Mouse (Mus musculus) cerebellum, adult 11 months (tissue): ENCODE measurements around the gene Tm4sf19.
"Not testable (repeated sequence)": the region's sequence is repeated elsewhere in the genome, so short reads cannot be mapped to it uniquely, and the experiment has no call there.

Experiments used
- DNase-seq: peaks from one replicate; pipeline ENCODE4 v3.0.0; 2022

The Tm4sf19 gene

DNA sequence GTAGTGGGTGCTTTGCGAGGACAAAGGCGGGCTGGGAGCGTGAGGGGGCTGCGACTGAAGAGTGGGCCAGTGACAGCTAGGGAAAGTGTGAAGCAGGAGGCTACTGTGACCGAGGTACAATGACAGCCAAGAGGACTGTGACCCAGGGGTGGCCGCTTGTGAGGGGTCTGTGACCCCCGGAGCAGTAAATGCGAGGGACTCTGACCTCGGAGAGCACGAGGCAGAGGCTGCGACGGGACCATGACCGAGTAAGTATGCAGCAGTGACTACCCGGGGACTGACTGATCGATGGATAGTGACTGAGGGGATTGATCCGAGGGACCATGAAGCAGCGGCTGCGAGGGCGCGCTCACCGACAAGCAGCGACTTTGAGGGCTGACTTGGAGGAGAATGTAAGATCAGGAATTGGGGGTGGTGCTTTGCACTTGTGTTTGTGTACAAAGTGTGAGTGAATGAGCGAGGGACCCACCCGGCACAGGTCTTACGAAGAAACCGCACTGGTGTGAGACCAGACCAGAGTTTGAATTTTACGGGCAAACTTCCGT is 30.8 kb downstream of the Tm4sf19 start:
- DNase-seq = no peak

DNA sequence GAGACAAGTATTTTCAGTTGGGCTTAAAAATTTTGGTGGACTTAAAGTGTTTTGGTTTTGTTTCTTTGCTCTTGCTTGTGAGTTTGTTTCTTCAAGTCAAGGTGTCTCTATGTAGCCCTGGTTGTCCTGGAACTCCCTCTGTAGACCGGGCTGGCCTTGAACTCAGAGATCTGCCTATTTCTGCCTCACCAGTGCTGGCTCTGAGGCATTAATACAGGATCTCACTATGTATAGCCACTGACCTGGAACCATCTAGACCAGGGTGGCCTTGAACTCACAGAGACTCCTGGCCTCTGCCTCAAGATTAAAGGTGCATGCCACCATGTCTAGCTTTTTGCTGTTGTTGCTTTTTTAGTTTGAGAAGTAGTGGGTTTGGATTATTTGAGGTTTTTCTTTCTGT is 31.6 kb downstream of the Tm4sf19 start:
- no peak for DNase-seq

DNA sequence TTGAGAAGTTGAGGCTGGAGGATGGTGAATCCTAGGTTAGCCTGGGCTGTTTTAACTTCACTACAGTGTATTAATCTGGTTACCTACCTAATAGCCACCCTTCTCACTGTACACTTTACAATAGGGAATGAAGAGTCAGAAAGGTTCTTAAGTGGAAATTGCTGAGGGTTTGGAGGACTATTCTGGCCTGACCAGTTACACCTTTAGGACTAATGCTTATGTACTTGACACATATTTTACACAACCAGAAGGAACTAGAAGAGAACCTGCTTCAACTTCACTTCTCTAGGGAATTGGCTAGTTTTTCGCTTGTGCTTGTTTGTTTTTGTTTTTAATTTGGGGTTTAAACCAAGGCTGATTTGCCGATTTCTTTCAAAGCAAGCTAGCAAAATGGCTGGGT is 32.8 kb downstream of the Tm4sf19 start:
- DNase-seq = no peak

DNA sequence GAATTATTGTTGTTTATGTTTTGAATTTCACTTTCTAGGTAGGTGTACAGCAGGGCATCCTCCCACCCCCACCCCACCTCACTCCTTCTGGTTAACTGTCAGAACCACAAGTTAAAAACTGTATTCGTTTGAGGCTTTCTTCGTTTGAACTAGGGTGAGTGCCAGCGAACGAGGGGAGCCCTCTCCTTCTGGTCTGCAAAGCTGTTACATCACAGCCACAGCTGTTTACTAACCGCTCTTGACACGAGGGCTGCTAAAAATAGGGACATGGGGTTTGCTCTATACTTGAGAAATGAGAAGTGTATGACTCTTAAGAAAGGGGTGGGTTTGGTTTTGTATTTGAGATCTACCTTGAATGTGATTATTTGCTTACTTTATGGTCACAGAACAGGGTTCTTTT is 33.8 kb downstream of the Tm4sf19 start:
- DNase-seq = no peak

DNA sequence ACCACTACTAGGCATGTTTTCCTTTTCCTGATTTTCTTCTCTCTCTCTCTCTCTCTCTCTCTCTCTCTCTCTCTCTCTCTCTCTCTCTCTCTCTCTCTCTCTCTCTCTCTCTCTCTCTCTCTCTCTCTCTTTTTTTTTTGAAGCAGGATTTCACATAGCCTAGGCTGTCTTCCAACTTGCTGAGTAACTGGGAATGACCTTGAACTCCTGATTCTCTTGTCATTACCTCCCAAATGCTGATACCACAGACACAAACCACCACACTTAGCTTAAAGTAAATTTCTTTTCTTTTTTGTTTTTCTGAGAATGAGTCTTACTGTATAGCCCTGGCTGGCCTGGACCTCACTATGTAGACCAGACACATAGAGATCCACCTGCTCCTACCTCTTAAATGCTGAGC is 34.4 kb downstream of the Tm4sf19 start:
- DNase-seq = no peak

DNA sequence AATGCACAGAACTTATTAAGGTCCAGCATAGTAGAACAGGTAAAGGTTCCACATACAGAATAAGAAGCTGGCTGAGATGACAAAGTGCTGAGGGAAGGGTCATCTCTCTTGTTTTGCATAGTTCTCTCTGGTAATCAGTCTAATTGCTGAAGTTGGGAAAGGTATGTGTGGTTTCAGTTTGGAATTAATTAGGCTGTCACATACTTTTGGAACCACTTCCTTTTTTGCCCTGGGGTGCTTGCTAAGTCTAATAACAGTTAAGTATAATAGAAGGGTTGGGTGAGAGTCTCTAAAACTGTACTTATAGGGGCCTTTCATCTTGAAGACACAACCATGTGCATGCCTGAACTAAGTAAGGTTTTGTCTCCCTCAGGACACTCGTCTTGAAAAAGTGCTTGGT is 36.4 kb downstream of the Tm4sf19 start:
- no peak for DNase-seq

DNA sequence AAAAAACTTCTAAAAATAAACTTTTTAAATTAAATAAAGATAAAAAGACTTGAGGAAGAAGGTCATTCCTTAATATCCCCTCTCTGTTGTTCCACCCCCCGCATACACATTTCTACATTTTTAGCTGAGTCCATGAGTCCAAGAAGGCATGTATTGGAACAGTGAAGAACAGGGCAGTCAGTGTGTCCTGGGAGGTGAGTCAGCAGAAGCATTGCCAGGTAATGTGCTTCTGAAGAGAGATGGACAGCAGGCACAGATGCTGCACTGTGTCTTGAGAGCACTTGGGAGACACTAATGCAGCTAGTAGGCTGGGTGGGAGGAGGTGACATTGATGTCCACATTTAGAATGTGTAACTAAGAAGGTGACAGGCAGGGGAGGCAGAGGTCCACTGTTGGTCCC is 37.0 kb downstream of the Tm4sf19 start:
- DNase-seq = no peak

DNA sequence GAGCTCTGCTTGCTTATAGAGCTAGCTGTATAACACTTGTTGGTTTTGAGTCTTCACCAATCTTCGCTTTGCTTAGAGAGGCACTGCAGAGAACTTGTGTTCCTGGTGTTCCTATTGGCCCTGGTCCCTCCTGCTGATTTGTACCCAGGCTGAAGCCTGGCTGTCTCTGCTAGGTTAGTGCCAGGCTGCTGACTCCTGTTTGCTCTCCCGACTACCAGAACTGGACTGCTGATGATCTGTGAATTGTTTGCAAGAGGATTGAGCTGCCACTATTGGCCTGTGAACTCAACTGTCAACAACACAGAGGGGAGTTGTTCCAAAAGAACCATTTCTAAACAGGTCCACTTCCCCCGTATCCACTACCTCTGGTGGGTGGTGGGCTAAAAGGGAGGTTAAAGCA is 41.1 kb downstream of the Tm4sf19 start:
- DNase-seq = no peak

DNA sequence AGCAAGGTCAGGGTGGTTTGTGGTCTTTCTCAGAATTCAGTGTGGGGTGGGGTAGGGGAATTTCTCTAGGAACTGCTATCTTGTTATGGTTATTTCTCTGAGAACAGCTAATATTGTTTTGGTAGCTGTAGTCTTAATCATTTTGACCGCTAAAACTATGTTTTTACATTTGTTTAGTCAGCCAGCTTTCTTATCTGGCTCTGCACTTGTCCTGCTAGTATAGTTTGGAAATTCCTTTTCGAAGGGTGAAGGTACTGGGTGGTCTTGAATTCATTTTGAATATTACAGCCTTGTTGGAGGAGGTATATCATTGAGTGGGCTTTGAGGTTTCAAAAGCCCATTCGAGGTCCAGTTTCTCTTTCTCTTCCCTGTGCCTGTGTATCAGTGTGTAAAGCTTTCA is 44.3 kb downstream of the Tm4sf19 start:
- DNase-seq = not testable (repeated sequence)

DNA sequence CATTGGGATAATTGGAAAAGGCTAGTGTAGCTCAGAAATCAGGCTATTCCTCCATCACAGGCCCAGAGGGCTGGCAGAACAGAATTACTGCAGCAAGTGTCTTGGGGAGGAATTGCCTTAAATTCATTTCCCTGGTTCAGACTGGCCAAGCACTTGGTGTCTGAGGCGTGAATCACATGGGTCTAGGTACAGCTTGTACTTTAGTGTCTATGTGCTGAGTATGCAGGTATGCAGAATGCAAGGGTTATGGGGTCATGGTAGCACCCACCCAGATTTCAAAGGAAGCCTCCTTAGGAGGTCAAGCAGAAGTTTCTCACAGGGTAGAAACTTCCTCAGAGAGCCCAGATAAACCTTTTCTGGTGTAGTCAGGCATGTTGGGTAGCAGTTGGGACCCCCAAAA is 45.3 kb downstream of the Tm4sf19 start:
- no peak for DNase-seq

DNA sequence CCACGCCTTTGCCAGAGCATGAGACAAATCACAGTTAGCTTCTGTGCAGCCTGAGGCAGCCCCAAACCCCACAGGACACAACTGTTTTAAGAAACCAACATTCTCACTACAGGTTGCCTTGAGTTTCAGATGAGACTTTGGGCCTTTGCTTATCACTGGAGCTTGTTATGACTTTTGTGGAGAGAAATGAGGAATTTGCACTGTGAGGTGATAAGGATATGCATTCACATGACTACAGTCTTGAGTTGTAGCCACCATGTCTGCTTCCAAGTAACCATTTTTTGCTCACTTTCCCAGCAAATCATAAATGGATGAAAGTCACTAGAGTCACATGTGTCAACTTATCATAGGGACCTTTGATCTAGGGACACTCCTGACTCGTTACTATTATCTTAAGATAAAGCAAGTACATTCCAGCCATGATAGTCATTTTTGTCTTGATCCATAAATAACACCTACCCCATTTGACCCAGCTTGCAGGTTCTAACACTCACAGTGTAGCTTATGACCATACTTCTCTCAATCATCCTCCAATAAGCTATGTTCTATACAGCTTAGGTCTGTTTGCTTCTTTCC is 46.3 kb downstream of the Tm4sf19 start:
- DNase-seq = no peak

DNA sequence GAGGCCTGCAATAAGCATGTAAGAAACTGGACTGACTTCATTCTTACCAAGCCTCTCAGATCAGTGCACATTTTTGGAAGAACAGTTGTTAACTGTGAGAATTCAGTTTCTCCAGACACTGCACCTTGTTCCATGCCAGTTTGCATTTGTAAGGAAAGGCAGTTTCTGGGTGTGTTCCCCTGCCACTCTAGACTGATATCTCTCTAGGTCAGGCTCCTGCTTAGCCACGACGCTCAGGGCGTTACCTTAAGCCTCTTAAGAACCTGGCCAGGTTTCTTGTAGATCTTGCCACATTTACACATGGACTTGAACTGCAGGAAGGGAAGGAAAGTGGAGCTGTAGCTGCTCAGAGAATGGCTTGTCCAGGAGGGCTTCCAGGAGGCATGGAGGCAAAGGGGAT is 49.4 kb downstream of the Tm4sf19 start:
- DNase-seq = no peak

DNA sequence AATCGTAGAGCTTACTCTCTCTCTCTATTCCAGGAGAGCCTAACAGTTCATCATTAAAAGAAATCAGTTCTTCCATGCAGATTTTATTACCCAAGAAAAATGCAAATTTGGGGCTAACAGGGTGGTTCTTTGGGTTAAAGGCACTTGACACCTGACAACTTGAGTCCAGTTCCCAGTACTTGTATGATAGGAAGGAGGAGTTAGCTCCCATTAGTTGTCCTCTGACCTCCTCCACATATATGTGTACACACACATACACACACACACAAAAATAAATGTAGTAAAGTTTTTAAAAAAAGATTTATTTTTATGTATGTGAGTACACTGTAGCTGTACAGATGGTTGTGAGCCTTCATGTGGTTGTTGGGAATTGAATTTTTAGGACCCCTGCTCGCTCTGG is 49.8 kb downstream of the Tm4sf19 start:
- DNase-seq = no peak

DNA sequence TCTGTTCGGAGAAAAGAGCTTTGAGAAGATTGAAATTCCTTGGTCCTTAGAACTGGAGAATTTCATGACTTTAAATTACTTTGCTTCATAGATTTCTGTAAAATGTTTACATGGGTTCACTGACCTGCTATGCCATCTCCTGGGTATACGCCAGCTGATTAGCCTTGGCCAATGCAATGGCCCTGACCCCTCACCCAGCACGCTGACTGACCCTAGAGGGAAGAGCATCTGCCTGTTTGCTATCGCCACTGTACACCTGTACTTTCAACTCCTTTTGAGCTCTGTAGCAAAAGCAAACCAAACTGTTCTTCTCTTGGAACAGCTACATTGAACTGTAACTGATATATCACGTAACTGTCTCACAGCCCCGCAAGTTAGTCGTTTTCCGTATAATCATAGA is 52.8 kb downstream of the Tm4sf19 start:
- DNase-seq = no peak

DNA sequence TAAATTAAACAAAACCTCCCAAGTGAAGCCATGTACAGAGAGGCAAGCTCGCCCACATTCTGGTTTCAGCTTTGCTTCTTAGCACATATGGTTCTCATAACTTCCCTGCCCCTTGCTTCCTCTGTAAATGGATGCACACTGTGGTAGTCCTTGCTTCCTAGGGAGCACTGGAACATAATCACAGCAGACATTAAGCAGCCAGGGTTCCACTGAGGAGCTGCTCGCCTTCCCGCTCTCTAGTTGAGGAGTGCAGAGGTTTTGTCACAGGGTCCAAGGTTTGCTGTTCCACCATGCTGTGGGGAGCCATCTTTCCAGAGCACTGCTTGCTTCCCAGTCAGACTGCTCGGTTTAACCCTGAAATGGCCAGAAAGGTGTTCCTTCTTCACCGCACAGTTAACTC is 54.3 kb downstream of the Tm4sf19 start:
- no peak for DNase-seq

DNA sequence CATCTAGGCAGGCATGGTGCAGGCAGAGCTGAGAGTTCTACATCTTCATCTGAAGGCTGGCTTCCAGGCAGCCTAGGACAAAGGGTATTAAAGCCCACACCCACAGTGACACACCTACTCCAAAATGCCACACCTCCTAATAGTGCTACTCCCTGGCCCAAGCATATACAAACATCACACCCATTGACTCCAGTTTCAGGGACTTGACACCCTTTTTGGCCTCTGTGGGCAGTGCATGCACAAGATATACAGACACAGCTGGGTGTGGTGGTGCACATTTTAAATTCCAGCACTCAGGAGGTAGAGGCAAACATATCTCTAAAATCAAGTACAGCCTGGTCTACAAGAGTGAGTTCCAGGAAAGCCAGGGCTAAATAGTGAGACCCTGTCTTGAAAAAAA is 55.8 kb downstream of the Tm4sf19 start:
- DNase-seq = no peak

DNA sequence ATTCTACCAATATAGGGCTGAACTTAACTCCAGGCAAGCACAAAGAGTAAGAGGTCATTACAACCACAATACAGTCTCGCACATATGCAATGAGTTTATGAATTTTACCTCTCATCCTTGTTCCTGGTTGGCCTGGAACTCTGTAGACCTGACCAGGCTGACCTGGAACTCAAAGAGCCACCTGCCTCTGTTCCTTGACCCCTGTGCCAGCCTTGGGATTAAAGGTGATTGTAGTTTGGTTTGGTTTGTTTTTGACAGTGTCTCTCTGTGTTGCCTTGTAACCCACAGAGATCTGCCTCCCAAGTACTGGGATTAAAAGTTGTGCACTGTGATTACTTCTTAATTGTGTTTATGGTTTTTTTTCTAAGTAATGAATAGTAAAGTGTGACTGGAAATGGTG is 56.5 kb downstream of the Tm4sf19 start:
- no peak for DNase-seq
